Mouse (Mus musculus) adrenal gland, adult 18-20 months (tissue): ENCODE results near the gene Rtbdn. TPM values are rescaled to one million over a fixed set of nuclear protein-coding genes. Genes with fewer than 3 reads are reported as not detected.

Source experiments
- DNase-seq, 2 experiments: peaks; one replicate each; pipeline ENCODE4 v3.0.0; 2021 to 2022; ENCODE audit warnings: low spot score in 2 of 2
- total RNA-seq, 2 experiments: library from RNA; stranded (reverse); gene quantifications; 1 replicate in 1 of 2; 2 replicates in 1 of 2; pipeline ENCODE4 v1.2.3; 2021

The Rtbdn gene
- total RNA-seq, 2 experiments from 2014 or later = 0.16 TPM; not detected in 1

GRCm38 (mm10) chr8:84952612-84953255 is 5.9 kb downstream of the Rtbdn start:
- peak in 1 of 2 experiments; percentile 56 for DNase-seq

- DNase-seq = peak in 1 of 2 experiments; percentile 62
These were observed 10.0 kb downstream of the Rtbdn start for GRCm38 (mm10) chr8:84956768-84957167.

GRCm38 (mm10) chr8:84959811-84960210 is 13.0 kb downstream of the Rtbdn start:
- DNase-seq = no peak

- DNase-seq = no peak
These were observed 17.2 kb downstream of the Rtbdn start for GRCm38 (mm10) chr8:84963952-84964351.

GRCm38 (mm10) chr8:84965731-84966291 is 19.0 kb downstream of the Rtbdn start:
- DNase-seq = peak; percentile 80 to 84

- DNase-seq = peak in 1 of 2 experiments; percentile 31
These were observed 19.8 kb downstream of the Rtbdn start for GRCm38 (mm10) chr8:84966603-84967002.

GRCm38 (mm10) chr8:84967532-84968304 is 20.9 kb downstream of the Rtbdn start:
- DNase-seq = peak in 1 of 2 experiments; percentile 23

GRCm38 (mm10) chr8:84968650-84969049 is 21.9 kb downstream of the Rtbdn start:
- DNase-seq = peak in 1 of 2 experiments; percentile 5

- peak; percentile 74 for DNase-seq
These were observed 22.7 kb downstream of the Rtbdn start, which contains the start of the genes Gm49661, Prdx2 and Rnaseh2a for GRCm38 (mm10) chr8:84969241-84970134. TSS of gene Gm49661 (minus strand) at chr8:84969433. TSS of gene Prdx2 (plus strand) at chr8:84969587. TSS of gene Rnaseh2a (minus strand) at chr8:84969767.

- no peak for DNase-seq
These were observed 23.5 kb downstream of the Rtbdn start for GRCm38 (mm10) chr8:84970135-84970790.

GRCm38 (mm10) chr8:84970913-84971312 is 24.1 kb downstream of the Rtbdn start:
- no peak for DNase-seq

- DNase-seq = no peak
These were observed 26.3 kb downstream of the Rtbdn start for GRCm38 (mm10) chr8:84973079-84973478.

GRCm38 (mm10) chr8:84973803-84974542 is 27.2 kb downstream of the Rtbdn start:
- peak; percentile 45 to 69 for DNase-seq

- no peak for DNase-seq
These were observed 27.9 kb downstream of the Rtbdn start for GRCm38 (mm10) chr8:84974543-84975142.

GRCm38 (mm10) chr8:84975434-84975833 is 28.6 kb downstream of the Rtbdn start:
- DNase-seq = peak in 1 of 2 experiments; percentile 72

- DNase-seq = peak; percentile 96 to 99
These were observed 29.4 kb downstream of the Rtbdn start for GRCm38 (mm10) chr8:84976031-84976762.

- DNase-seq = no peak
These were observed 30.1 kb downstream of the Rtbdn start for GRCm38 (mm10) chr8:84976763-84977434.
